Mouse (Mus musculus) mesoderm, embryonic 11.5 days (tissue): Measurements from ENCODE around the gene Aldoart2.
A peak's percentile ranks its signal among the peaks of the same experiment; 100 is the strongest.
"Not testable (repeated sequence)": the region's sequence is repeated elsewhere in the genome, so short reads cannot be mapped to it uniquely, and the experiment has no call there.

Source experiments
- DNase-seq: peaks from one replicate; pipeline ENCODE4 v3.0.0-alpha.2; 2012; ENCODE audit warnings: low read depth, low spot score

Aldoart2 gene

GRCm38 (mm10) chr12:55565206-55565605 lies at the start of gene Aldoart2:
Aldoart2 (plus strand) TSS chr12:55565239.
- no peak for DNase-seq

GRCm38 (mm10) chr12:55518061-55518738 lies 46.8 kb upstream of the Aldoart2 start:
- peak; percentile 76 for DNase-seq

- DNase-seq: no peak
Observed at GRCm38 (mm10) chr12:55526983-55527752, 37.9 kb upstream of the Aldoart2 start.

GRCm38 (mm10) chr12:55536537-55537135 lies 28.4 kb upstream of the Aldoart2 start:
- peak; percentile 54 for DNase-seq

GRCm38 (mm10) chr12:55537742-55538141 lies 27.3 kb upstream of the Aldoart2 start:
- DNase-seq: no peak

GRCm38 (mm10) chr12:55538328-55538971 lies 26.6 kb upstream of the Aldoart2 start:
- DNase-seq: no peak

- DNase-seq: no peak
Observed at GRCm38 (mm10) chr12:55539157-55539556, 25.9 kb upstream of the Aldoart2 start.

GRCm38 (mm10) chr12:55554901-55555300 lies 10.1 kb upstream of the Aldoart2 start:
- DNase-seq: not testable (repeated sequence)

- DNase-seq: no peak
Observed at GRCm38 (mm10) chr12:55557866-55558265, 7.2 kb upstream of the Aldoart2 start.

- no peak for DNase-seq
Observed at GRCm38 (mm10) chr12:55559184-55559855, 5.7 kb upstream of the Aldoart2 start.

- DNase-seq: no peak
Observed at GRCm38 (mm10) chr12:55560025-55560690, 4.9 kb upstream of the Aldoart2 start.

- no peak for DNase-seq
Observed at GRCm38 (mm10) chr12:55563742-55564141, 1.3 kb upstream of the Aldoart2 start.

- no peak for DNase-seq
Observed at GRCm38 (mm10) chr12:55564187-55564963, 664 bp upstream of the Aldoart2 start.

- no peak for DNase-seq
Observed at GRCm38 (mm10) chr12:55565867-55566266, 828 bp downstream of the Aldoart2 start.

GRCm38 (mm10) chr12:55566837-55567236 lies 1.8 kb downstream of the Aldoart2 start:
- DNase-seq: no peak

- DNase-seq: no peak
Observed at GRCm38 (mm10) chr12:55568466-55568865, 3.4 kb downstream of the Aldoart2 start.

GRCm38 (mm10) chr12:55569676-55570075 lies 4.6 kb downstream of the Aldoart2 start:
- no peak for DNase-seq

- no peak for DNase-seq
Observed at GRCm38 (mm10) chr12:55570646-55571045, 5.6 kb downstream of the Aldoart2 start.

- no peak for DNase-seq
Observed at GRCm38 (mm10) chr12:55571181-55571580, 6.1 kb downstream of the Aldoart2 start.

GRCm38 (mm10) chr12:55571661-55572060 lies 6.6 kb downstream of the Aldoart2 start:
- no peak for DNase-seq
